Mouse (Mus musculus) MEL (cell line): Measurements from ENCODE around the gene Daam1. TPM values are rescaled to one million over a fixed set of nuclear protein-coding genes. Genes with fewer than 3 reads are reported as not detected.
A peak's percentile ranks its signal among the peaks of the same experiment; 100 is the strongest.

Experiments used
- DNase-seq: peaks from one replicate; pipeline ENCODE4 v3.0.0; 2011; ENCODE audit warnings: low read depth, low spot score
- H3K27ac ChIP-seq: 2 replicates; pipeline ENCODE4 v1.5.1; 2012; ENCODE audit warnings: low read depth, mild to moderate bottlenecking, control low read depth, low read length, moderate library complexity; ENCODE audit not compliant: control insufficient read depth
- H3K27me3 ChIP-seq, 2 experiments: fragments of 150-350 bp in 1 of 2; sonication (generic) in 1 of 2; 2 replicates each; pipeline ENCODE4 v1.6.1; 2012; ENCODE audit warnings: low read length in 2 of 2, mild to moderate bottlenecking in 2 of 2, improper control_type of control experiment in 1 of 2, moderate library complexity in 1 of 2; ENCODE audit not compliant: insufficient read depth in 2 of 2, control insufficient read depth in 1 of 2
- H3K36me3 ChIP-seq, 2 experiments: 2 replicates each; pipeline ENCODE4 v1.6.1; 2012 to 2014; ENCODE audit warnings: low read length in 2 of 2, improper control_type of control experiment in 1 of 2, inconsistent platforms in 1 of 2, mild to moderate bottlenecking in 1 of 2; ENCODE audit not compliant: insufficient read depth in 2 of 2, control insufficient read depth in 1 of 2
- H3K4me1 ChIP-seq, 2 experiments: fragments of 150-350 bp in 1 of 2; sonication (generic) in 1 of 2; 2 replicates each; pipeline ENCODE4 v1.6.1; 2012; ENCODE audit warnings: low read length in 2 of 2, improper control_type of control experiment in 1 of 2, mild to moderate bottlenecking in 1 of 2; ENCODE audit not compliant: insufficient read depth in 2 of 2, control insufficient read depth in 1 of 2
- H3K4me3 ChIP-seq, 2 experiments: fragments of 150-350 bp in 1 of 2; sonication (generic) in 1 of 2; 2 replicates each; pipeline ENCODE4 v1.5.1; 2012; ENCODE audit warnings: low read depth in 2 of 2, low read length in 2 of 2, mild to moderate bottlenecking in 2 of 2, moderate library complexity in 2 of 2, control low read depth in 1 of 2, improper control_type of control experiment in 1 of 2; ENCODE audit not compliant: control insufficient read depth in 1 of 2, insufficient read depth in 1 of 2
- H3K79me2 ChIP-seq: 2 replicates; pipeline ENCODE4 v1.6.1; 2012; ENCODE audit warnings: mild to moderate bottlenecking, low read length, moderate library complexity; ENCODE audit not compliant: control insufficient read depth, poor library complexity, insufficient read depth
- H3K9ac ChIP-seq: 2 replicates; pipeline ENCODE4 v1.6.1; 2012; ENCODE audit warnings: low read depth, mild to moderate bottlenecking, control low read depth, low read length, moderate library complexity; ENCODE audit not compliant: control insufficient read depth, poor library complexity, severe bottlenecking
- H3K9me3 ChIP-seq: fragments of 150-350 bp; sonication (generic); replicated peaks from 2 replicates; pipeline ENCODE4 v1.6.1; 2012; ENCODE audit warnings: mild to moderate bottlenecking, low read length, improper control_type of control experiment, moderate library complexity; ENCODE audit not compliant: insufficient read depth
- CHD2 ChIP-seq: IDR thresholded peaks from 2 replicates; pipeline ENCODE4 v1.6.1; 2011; ENCODE audit warnings: low read length, improper control_type of control experiment
- CTCF ChIP-seq, 3 experiments: IDR thresholded peaks in 2 of 3; conservative IDR thresholded peaks in 1 of 3; 2 replicates each; pipeline ENCODE4 v1.5.1; 2011 to 2012; ENCODE audit warnings: low read length in 3 of 3, low read depth in 2 of 3, mild to moderate bottlenecking in 2 of 3, improper control_type of control experiment in 1 of 3, inconsistent platforms in 1 of 3, mixed read lengths in 1 of 3, moderate library complexity in 1 of 3; ENCODE audit not compliant: control insufficient read depth in 1 of 3, insufficient read depth in 1 of 3, poor library complexity in 1 of 3, severe bottlenecking in 1 of 3
- E2F4 ChIP-seq: IDR thresholded peaks from 2 replicates; pipeline ENCODE4 v1.6.1; 2011; ENCODE audit warnings: low read depth, low read length, improper control_type of control experiment, borderline replicate concordance
- ELF1 ChIP-seq: IDR thresholded peaks from 2 replicates; pipeline ENCODE4 v1.6.1; 2014; ENCODE audit warnings: low read depth, mild to moderate bottlenecking, inconsistent platforms, low read length, improper control_type of control experiment, moderate library complexity
- EP300 ChIP-seq, 2 experiments: IDR thresholded peaks; 2 replicates each; pipeline ENCODE4 v1.6.1; 2011; ENCODE audit warnings: improper control_type of control experiment in 2 of 2, low read length in 2 of 2, low read depth in 1 of 2, mild to moderate bottlenecking in 1 of 2
- GABPA ChIP-seq: IDR thresholded peaks from 2 replicates; pipeline ENCODE4 v1.6.1; 2012; ENCODE audit warnings: low read depth, mild to moderate bottlenecking, inconsistent platforms, low read length, improper control_type of control experiment, moderate library complexity
- GATA1 ChIP-seq: IDR thresholded peaks from 2 replicates; pipeline ENCODE4 v1.6.1; 2011; ENCODE audit warnings: low read depth, low read length, improper control_type of control experiment
- KAT2A ChIP-seq: conservative IDR thresholded peaks from 2 replicates; pipeline ENCODE4 v1.6.1; 2012; ENCODE audit warnings: low read depth, low read length, improper control_type of control experiment, inconsistent platforms
- MAFK ChIP-seq: IDR thresholded peaks from 2 replicates; pipeline ENCODE4 v1.6.1; 2011; ENCODE audit warnings: low read depth, mild to moderate bottlenecking, low read length, improper control_type of control experiment, borderline replicate concordance
- MAX ChIP-seq: IDR thresholded peaks from 2 replicates; pipeline ENCODE4 v1.6.1; 2011; ENCODE audit warnings: low read length, improper control_type of control experiment
- MAZ ChIP-seq: IDR thresholded peaks from 2 replicates; pipeline ENCODE4 v1.6.1; 2012; ENCODE audit warnings: low read depth, mild to moderate bottlenecking, inconsistent platforms, low read length, improper control_type of control experiment
- MYB ChIP-seq: IDR thresholded peaks from 2 replicates; pipeline ENCODE4 v1.6.1; 2011; ENCODE audit warnings: mild to moderate bottlenecking, low read depth, low read length, improper control_type of control experiment
- NRF1 ChIP-seq: IDR thresholded peaks from 2 replicates; pipeline ENCODE4 v1.6.1; 2014; ENCODE audit warnings: low read depth, mild to moderate bottlenecking, inconsistent platforms, low read length, improper control_type of control experiment, moderate library complexity; ENCODE audit not compliant: poor library complexity, insufficient read depth, severe bottlenecking
- RCOR1 ChIP-seq: IDR thresholded peaks from 2 replicates; pipeline ENCODE4 v1.6.1; 2012; ENCODE audit warnings: low read depth, mild to moderate bottlenecking, inconsistent platforms, low read length, improper control_type of control experiment
- SIN3A ChIP-seq: IDR thresholded peaks from 2 replicates; pipeline ENCODE4 v1.6.1; 2012; ENCODE audit warnings: low read length, improper control_type of control experiment, inconsistent platforms
- SMC3 ChIP-seq: IDR thresholded peaks from 2 replicates; pipeline ENCODE4 v1.6.1; 2011; ENCODE audit warnings: low read depth, low read length, improper control_type of control experiment
- TAL1 ChIP-seq: IDR thresholded peaks from 2 replicates; pipeline ENCODE4 v1.6.1; 2012; ENCODE audit warnings: mild to moderate bottlenecking, inconsistent platforms, low read length, moderate library complexity, mixed read lengths
- TBP ChIP-seq: IDR thresholded peaks from 2 replicates; pipeline ENCODE4 v1.8.0; 2011; ENCODE audit warnings: low read depth, low read length, improper control_type of control experiment
- TCF12 ChIP-seq: IDR thresholded peaks from 2 replicates; pipeline ENCODE4 v1.6.1; 2014; ENCODE audit warnings: low read depth, mild to moderate bottlenecking, inconsistent platforms, low read length, improper control_type of control experiment, moderate library complexity
- UBTF ChIP-seq: IDR thresholded peaks from 2 replicates; pipeline ENCODE4 v1.6.1; 2012; ENCODE audit warnings: low read depth, mild to moderate bottlenecking, inconsistent platforms, low read length, improper control_type of control experiment, moderate library complexity, borderline replicate concordance; ENCODE audit not compliant: insufficient read depth
- USF2 ChIP-seq, 2 experiments: IDR thresholded peaks; 2 replicates each; pipeline ENCODE4 v1.6.1; 2011 to 2012; ENCODE audit warnings: improper control_type of control experiment in 2 of 2, low read length in 2 of 2, borderline replicate concordance in 1 of 2, inconsistent platforms in 1 of 2, low read depth in 1 of 2, mild to moderate bottlenecking in 1 of 2; ENCODE audit not compliant: insufficient read depth in 1 of 2
- ZKSCAN1 ChIP-seq: IDR thresholded peaks from 2 replicates; pipeline ENCODE4 v1.6.1; 2012; ENCODE audit warnings: low read depth, mild to moderate bottlenecking, inconsistent platforms, low read length, improper control_type of control experiment, moderate library complexity
- ZMIZ1 ChIP-seq: IDR thresholded peaks from 2 replicates; pipeline ENCODE4 v1.6.1; 2012; ENCODE audit warnings: low read depth, mild to moderate bottlenecking, inconsistent platforms, low read length, improper control_type of control experiment, moderate library complexity
- ZNF384 ChIP-seq: IDR thresholded peaks from 2 replicates; pipeline ENCODE4 v1.6.1; 2012; ENCODE audit warnings: low read depth, mild to moderate bottlenecking, inconsistent platforms, low read length, improper control_type of control experiment
- polyA plus RNA-seq, 2 experiments: library from polyadenylated mRNA; stranded (reverse) in 1 of 2; unstranded in 1 of 2; fragments of >175 nt in 1 of 2; fragments of >200 nt in 1 of 2; gene quantifications; 2 replicates each; pipeline versions ENCODE4 v1.2.1 to v1.2.4; 2012; ENCODE audit warnings: low replicate concordance in 2 of 2, low read depth in 1 of 2; ENCODE audit not compliant: insufficient read length in 2 of 2, insufficient read depth in 1 of 2, missing spikeins in 1 of 2
- total RNA-seq: library from RNA; depleted of rRNA; stranded (reverse); fragments of 300-350 nt; gene quantifications from 2 replicates; pipeline ENCODE4 v1.2.3, GENCODE M21; 2012

Gene Daam1
- total and polyA plus RNA-seq, 3 experiments = 9.2 to 12.0 TPM; not detected in 1

DNA sequence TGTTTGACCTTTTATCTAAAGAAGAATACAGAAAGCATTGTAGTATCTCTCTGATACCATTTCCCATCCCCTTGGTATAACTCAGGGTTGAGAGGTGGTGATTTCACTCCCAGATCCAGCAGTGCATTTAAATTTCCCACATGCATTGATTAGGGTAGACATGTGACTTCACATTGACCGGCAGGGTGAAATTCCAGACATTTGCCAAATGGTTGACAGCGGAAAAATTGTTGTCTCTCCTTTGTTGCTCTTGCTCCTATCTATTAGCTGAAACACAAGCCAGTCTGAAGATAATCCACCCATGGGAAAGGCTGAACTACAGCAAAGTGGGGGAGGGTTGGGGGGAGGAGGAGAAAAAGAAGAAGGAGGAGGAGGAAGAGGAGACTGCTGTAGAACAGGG, 208.0 kb downstream of the Daam1 start:
- H3K9ac ChIP-seq = no peak overlapping the region
- no peaks in the 10 kb centered on the region for H3K27me3 ChIP-seq
- peaks cover 0 to 7% of the 10 kb centered on the region in 2 experiments; a peak in 2 of 4 replicates for H3K4me1 ChIP-seq
- H3K79me2 ChIP-seq = no peaks in the 10 kb centered on the region
- no peak overlapping the region for H3K4me3 ChIP-seq
- DNase-seq = no peak
- no peaks in the 10 kb centered on the region for H3K9me3 ChIP-seq
- TF ChIP-seq UBTF = no peak
- TF ChIP-seq CTCF (IDR thresholded peaks at IDR 0.05 in 2 of 3, conservative IDR thresholded peaks at IDR 0.05 in 1 of 3; ENCODE audit: control insufficient read depth in 1 of 3, insufficient read depth in 1 of 3, low read depth in 2 of 3, low read length in 3 of 3, poor library complexity in 1 of 3, severe bottlenecking in 1 of 3) = no peak
- TF ChIP-seq E2F4 = no peak
- no peak for TF ChIP-seq SMC3
- no peak for TF ChIP-seq ZMIZ1
- no peak for TF ChIP-seq RCOR1
- no peak for TF ChIP-seq NRF1
- no peak for TF ChIP-seq USF2 (IDR thresholded peaks at IDR 0.05; ENCODE audit: borderline replicate concordance in 1 of 2, insufficient read depth in 1 of 2, low read depth in 1 of 2, low read length in 2 of 2)
- no peak for TF ChIP-seq KAT2A
- no peak for TF ChIP-seq MAFK
- no peak for TF ChIP-seq CHD2
- TF ChIP-seq TBP = no peak
- TF ChIP-seq GABPA = no peak
- no peak for TF ChIP-seq SIN3A
- TF ChIP-seq MYB = no peak
- no peak for TF ChIP-seq ZNF384
- TF ChIP-seq MAZ = no peak
- no peak overlapping the region for H3K27ac ChIP-seq
- H3K36me3 ChIP-seq = peaks cover 0 to 9% of the 10 kb centered on the region in 2 experiments; a peak in 2 of 4 replicates

DNA sequence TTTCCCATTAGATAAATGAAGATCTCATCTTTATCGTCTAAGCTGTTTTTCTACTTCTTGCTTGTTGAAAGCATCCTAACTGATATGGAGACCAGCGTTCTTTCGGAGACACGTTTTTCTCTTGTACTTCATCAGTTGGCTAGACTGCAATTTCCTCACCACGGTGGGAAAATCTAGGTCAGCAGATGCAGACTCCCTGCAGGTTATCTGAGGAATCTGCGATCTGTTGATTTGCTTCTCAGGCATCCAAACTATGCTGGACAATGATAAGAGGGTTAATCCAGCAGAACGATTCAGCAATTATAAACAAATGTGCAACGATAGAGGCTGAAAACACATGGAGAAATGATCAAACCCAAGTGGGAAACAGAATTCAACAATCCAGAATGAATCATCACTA, 208.6 kb downstream of the Daam1 start:
- peak; percentile 17 for DNase-seq
- Histone ChIP-seq H3K27me3 (no peaks in the 10 kb centered on the region), H3K36me3 (peaks cover 0 to 9% of the 10 kb centered on the region in 2 experiments; a peak in 2 of 4 replicates), H3K4me1 (peaks cover 0 to 7% of the 10 kb centered on the region in 2 experiments; a peak in 2 of 4 replicates)
- TF ChIP-seq UBTF (no peak), GATA1 (peak; percentile 38; the same call in 1 of the 2 replicates), CHD2 (no peak), TAL1 (no peak), MAX (no peak), TCF12 (no peak), ELF1 (no peak), GABPA (no peak), ZKSCAN1 (no peak), EP300 (IDR thresholded peaks at IDR 0.05; ENCODE audit: low read depth in 1 of 2, low read length in 2 of 2) (peak; percentile 49 to 54; a peak in 3 of 4 replicates), ZMIZ1 (no peak)
- TF ChIP-seq, all 39 proteins: peak for 2
- Histone ChIP-seq H3K27ac (no peak overlapping the region), H3K4me3 (no peak overlapping the region), H3K9me3 (no peaks in the 10 kb centered on the region), H3K79me2 (no peaks in the 10 kb centered on the region), H3K9ac (no peak overlapping the region)
